Mouse (Mus musculus) hindbrain, embryonic 10.5 days (tissue): ENCODE measurements around the gene Acad10. TPM values are rescaled to one million over a fixed set of nuclear protein-coding genes. Genes with fewer than 3 reads are reported as not detected.

Experiments
- polyA plus RNA-seq: library from polyadenylated mRNA; unstranded; fragments of >200 nt; fragmentation: Nextera tagmentation; extraction: Ambion mirVana; gene quantifications from 2 replicates; pipeline ENCODE4 v1.2.1, GENCODE M21; 2016

Acad10 gene
- polyA plus RNA-seq, 1 experiment from 2014 or later: 3.0 TPM

Other genes starting within 250 kb of the Acad10 start
- 0.78 and 0.93 TPM in 2 replicates for gene Tmem116, start 208.6 kb downstream of the Acad10 start, polyA plus RNA-seq
- 143 and 148 TPM in 2 replicates for gene Erp29, start 208.0 kb downstream of the Acad10 start, polyA plus RNA-seq
- 0.08 TPM in 1 of 2 replicates, not detected in the other for gene Adam1b, start 157.1 kb downstream of the Acad10 start, polyA plus RNA-seq
- gene Adam1a, start 115.0 kb downstream of the Acad10 start, polyA plus RNA-seq: 1.3 and 2.2 TPM in 2 replicates
- not detected in 2 replicates for gene Gm42878, start 115.0 kb downstream of the Acad10 start, polyA plus RNA-seq
- 48.8 and 53.9 TPM in 2 replicates for gene Mapkapk5, start 114.6 kb downstream of the Acad10 start, polyA plus RNA-seq
- 123 and 124 TPM in 2 replicates for gene Aldh2, start 66.7 kb downstream of the Acad10 start, polyA plus RNA-seq
- 1.9 TPM in 2 replicates for gene Acad12, start 41.6 kb downstream of the Acad10 start, polyA plus RNA-seq
- gene Brap, start within 50 bp of the Acad10 start, polyA plus RNA-seq: 41.6 and 41.9 TPM in 2 replicates
- gene Atxn2, start 50.8 kb upstream of the Acad10 start, polyA plus RNA-seq: 38.6 and 42.0 TPM in 2 replicates
- 9.3 and 11.1 TPM in 2 replicates for gene Sh2b3, start 177.1 kb upstream of the Acad10 start, polyA plus RNA-seq
- gene Pheta1, start 188.5 kb upstream of the Acad10 start, polyA plus RNA-seq: 44.8 and 54.5 TPM in 2 replicates